Mouse (Mus musculus): ENCODE data around the gene Agpat2.

DNA sequence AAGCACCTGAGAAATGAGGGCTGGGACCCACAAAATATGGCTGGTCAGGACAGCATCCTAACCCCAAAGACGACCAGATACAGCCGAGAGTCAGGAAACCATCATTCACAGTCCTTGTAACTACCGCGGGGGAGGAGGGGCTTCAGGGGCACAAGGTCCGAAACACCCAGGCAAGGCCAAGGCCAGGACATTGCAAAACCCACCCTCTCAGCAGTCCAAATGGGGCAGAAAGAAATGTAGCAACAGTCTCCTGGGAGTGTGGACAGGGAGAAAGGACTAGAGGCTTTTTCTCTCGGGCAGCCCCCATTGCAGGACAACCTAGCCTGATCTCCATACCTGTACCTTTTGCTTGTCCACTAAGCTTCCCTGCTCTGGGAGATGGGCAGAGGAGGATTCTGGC, 1.1 kb downstream of the Agpat2 start:
- no peak for TF ChIP-seq CTCF (IDR thresholded peaks at IDR 0.05; ENCODE audit: low read depth)
- peak; percentile 71 for TF ChIP-seq EP300 (IDR thresholded peaks at IDR 0.05; ENCODE audit: low read depth)
